Mouse (Mus musculus) frontal cortex, postnatal 36 days (tissue): ENCODE results near the gene Golga1.
"Not testable (repeated sequence)": the region's sequence is repeated elsewhere in the genome, so short reads cannot be mapped to it uniquely, and the experiment has no call there.

Experiments
- DNase-seq, 2 experiments: peaks; one replicate each; pipeline ENCODE4 v3.0.0; 2022; ENCODE audit warnings: low spot score in 2 of 2

Golga1 gene

GRCm38 (mm10) chr2:39065400-39065987, at the start of gene Golga1:
Gene Golga1 (minus strand): TSS chr2:39065541.
- peak; percentile 88 to 90 for DNase-seq

- no peak for DNase-seq
Measured at GRCm38 (mm10) chr2:39114093-39114492, 48.8 kb upstream of the Golga1 start.

- DNase-seq, result no peak
Measured at GRCm38 (mm10) chr2:39110514-39110913, 45.2 kb upstream of the Golga1 start.

GRCm38 (mm10) chr2:39109712-39110111, 44.4 kb upstream of the Golga1 start:
- DNase-seq, result not testable (repeated sequence)

- DNase-seq, result not testable (repeated sequence)
Measured at GRCm38 (mm10) chr2:39099951-39100350, 34.6 kb upstream of the Golga1 start.

- DNase-seq, result no peak
Measured at GRCm38 (mm10) chr2:39097993-39098392, 32.7 kb upstream of the Golga1 start.

GRCm38 (mm10) chr2:39091966-39092365, 26.6 kb upstream of the Golga1 start:
- no peak for DNase-seq

- DNase-seq, result no peak
Measured at GRCm38 (mm10) chr2:39082706-39083105, 17.4 kb upstream of the Golga1 start.

GRCm38 (mm10) chr2:39070666-39071065, 5.3 kb upstream of the Golga1 start:
- DNase-seq, result no peak

GRCm38 (mm10) chr2:39069096-39069495, 3.8 kb upstream of the Golga1 start:
- peak; percentile 6 to 24 for DNase-seq

GRCm38 (mm10) chr2:39064687-39065399, 498 bp downstream of the Golga1 start:
- no peak for DNase-seq

- no peak for DNase-seq
Measured at GRCm38 (mm10) chr2:39048515-39048914, 16.8 kb downstream of the Golga1 start.

- DNase-seq, result no peak
Measured at GRCm38 (mm10) chr2:39040215-39040614, 25.1 kb downstream of the Golga1 start.

GRCm38 (mm10) chr2:39031611-39032010, 33.7 kb downstream of the Golga1 start:
- DNase-seq, result no peak

- no peak for DNase-seq
Measured at GRCm38 (mm10) chr2:39020004-39020403, 45.3 kb downstream of the Golga1 start.

GRCm38 (mm10) chr2:39016581-39016980, 48.8 kb downstream of the Golga1 start:
- DNase-seq, result no peak

- no peak for DNase-seq
Measured at GRCm38 (mm10) chr2:39012768-39013279, 52.5 kb downstream of the Golga1 start.

- DNase-seq, result no peak
Measured at GRCm38 (mm10) chr2:39011971-39012370, 53.4 kb downstream of the Golga1 start.

GRCm38 (mm10) chr2:39011264-39011663, 54.1 kb downstream of the Golga1 start:
- no peak for DNase-seq

- not testable (repeated sequence) for DNase-seq
Measured at GRCm38 (mm10) chr2:39010144-39010543, 55.2 kb downstream of the Golga1 start.

GRCm38 (mm10) chr2:39008954-39009365, 56.4 kb downstream of the Golga1 start:
- DNase-seq, result no peak

GRCm38 (mm10) chr2:39008350-39008851, 56.9 kb downstream of the Golga1 start:
- DNase-seq, result peak in 1 of 2 experiments; percentile 48

- DNase-seq, result peak; percentile 94 to 95
Measured at GRCm38 (mm10) chr2:39007865-39008264, 57.5 kb downstream of the Golga1 start.
